In the genomic region with DNA sequence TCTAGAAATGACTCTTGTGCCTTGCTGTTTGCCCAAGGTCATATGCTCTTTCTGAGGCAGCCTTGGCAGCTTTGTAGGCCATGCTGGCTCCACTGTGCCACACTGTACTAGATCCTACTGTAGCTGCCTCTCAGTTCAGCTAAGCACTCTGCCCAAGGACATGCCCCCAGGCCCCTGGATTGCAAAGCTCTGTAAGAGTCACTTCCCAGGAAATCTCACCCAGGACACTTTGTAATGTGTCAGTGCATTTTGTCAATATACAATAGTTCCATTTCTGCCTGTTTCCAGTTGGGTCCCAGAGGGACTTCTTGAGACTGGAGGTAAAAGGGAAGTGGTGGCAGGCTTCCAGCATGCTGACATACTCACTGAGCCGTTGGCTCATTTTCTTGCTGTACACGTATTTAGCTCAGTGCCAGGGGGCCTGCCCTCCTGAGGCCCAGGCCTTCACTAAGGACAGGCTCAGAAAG, we compare ENCODE assay signal across 9 mouse cellular contexts.
A peak's percentile ranks its signal among the peaks of the same experiment; 100 is the strongest.
DNase-seq lines count a peak whose midpoint lies in the region; ATAC-seq lines count a peak whose summit lies in the region.
"Had no signal": no experiment of that assay in that cellular context is flagged by ENCODE, and none has a peak within 500 bp of the region (broad histone marks: within the 10 kb centered on the region; RNA-seq: fewer than 3 reads in every experiment).

No protein-coding gene starts in this region.

- no peak overlapping the region for H3K9ac ChIP-seq in hindbrain, embryonic 13.5 days
- H3K9ac ChIP-seq in hindbrain, embryonic 11.5 days (ENCODE audit: low read depth, low read length): no peak overlapping the region

- peaks cover 21% of the 10 kb centered on the region for H3K4me1 ChIP-seq in hindbrain, embryonic 13.5 days (replicated peaks)
- H3K4me1 ChIP-seq in hindbrain, embryonic 11.5 days (replicated peaks; ENCODE audit: control insufficient read depth, insufficient read depth, low read length): no peaks in the 10 kb centered on the region

- no peak overlapping the region for H3K4me3 ChIP-seq in hindbrain, embryonic 13.5 days
- H3K4me3 ChIP-seq in hindbrain, embryonic 11.5 days (ENCODE audit: low read depth, low read length): no peak overlapping the region

- WGBS in hindbrain, embryonic 13.5 days: 14% methylated on average over 2 of the region's 2 CpGs
- WGBS in hindbrain, embryonic 11.5 days: 56% methylated on average over 2 of the region's 2 CpGs

- intact Hi-C loops in heart, postnatal 14 days (cut with DNase I): no loop called here

- DNase-seq in hindbrain, embryonic 11.5 days (ENCODE audit: low spot score): no peak
- DNase-seq in 3T3-L1 (ENCODE audit: low read depth, low spot score): peak; percentile 87
- peak; percentile 84 for DNase-seq in adrenal gland, postnatal 14 days
- peak; percentile 50 to 51 for DNase-seq in heart, postnatal 14 days
- DNase-seq in left cerebral cortex, adult 18-20 months (ENCODE audit: low spot score in 2 of 2): no peak
- no peak for DNase-seq in layer of hippocampus, adult 18-20 months (ENCODE audit: low spot score in 2 of 2)
- no peak for DNase-seq in frontal cortex, postnatal 25 days (ENCODE audit: low spot score in 2 of 2)

- no peak overlapping the region for H3K4me2 ChIP-seq in hindbrain, embryonic 13.5 days
- H3K4me2 ChIP-seq in hindbrain, embryonic 11.5 days (replicated peaks; ENCODE audit: low read depth, low read length): no peak overlapping the region

- no peaks in the 10 kb centered on the region for H3K9me3 ChIP-seq in hindbrain, embryonic 13.5 days
- no peaks in the 10 kb centered on the region for H3K9me3 ChIP-seq in hindbrain, embryonic 11.5 days (ENCODE audit: control insufficient read depth, low read length)

- ATAC-seq in hindbrain, embryonic 13.5 days (ENCODE audit: low FRiP score): peak; percentile 61
- no peak for ATAC-seq in hindbrain, embryonic 11.5 days (ENCODE audit: low FRiP score)
- ATAC-seq: intestine, postnatal 0 days had no signal

- peak overlapping the region; percentile 50 for H3K27ac ChIP-seq in hindbrain, embryonic 13.5 days
- no peak overlapping the region for H3K27ac ChIP-seq in hindbrain, embryonic 11.5 days (ENCODE audit: low read depth, low read length)

- no peaks in the 10 kb centered on the region; the same call in 1 of the 2 replicates for H3K27me3 ChIP-seq in hindbrain, embryonic 13.5 days
- no peaks in the 10 kb centered on the region for H3K27me3 ChIP-seq in hindbrain, embryonic 11.5 days (ENCODE audit: control insufficient read depth, insufficient read depth, low read length)

- H3K36me3 ChIP-seq in hindbrain, embryonic 13.5 days: no peaks in the 10 kb centered on the region
- H3K36me3 ChIP-seq in hindbrain, embryonic 11.5 days (ENCODE audit: control insufficient read depth, insufficient read depth, low read length): no peaks in the 10 kb centered on the region

Comparison
In these comparisons a context has a peak if more than half of its experiments do, and no peak if none do; other contexts are left out.
1. DNase-seq: peak in 3T3-L1 (single experiment), adrenal gland, postnatal 14 days (single experiment) and heart, postnatal 14 days (2 of 2); none in hindbrain, embryonic 11.5 days (single experiment), left cerebral cortex, adult 18-20 months (0 of 2), layer of hippocampus, adult 18-20 months (0 of 2) and frontal cortex, postnatal 25 days (0 of 2).